Mouse (Mus musculus): ENCODE measurements around the gene Sult6b2. TPM values are rescaled to one million over a fixed set of nuclear protein-coding genes. Genes with fewer than 3 reads are reported as not detected.

The Sult6b2 gene
- polyA plus RNA-seq, 1 experiment from 2014 or later, result not detected

DNA sequence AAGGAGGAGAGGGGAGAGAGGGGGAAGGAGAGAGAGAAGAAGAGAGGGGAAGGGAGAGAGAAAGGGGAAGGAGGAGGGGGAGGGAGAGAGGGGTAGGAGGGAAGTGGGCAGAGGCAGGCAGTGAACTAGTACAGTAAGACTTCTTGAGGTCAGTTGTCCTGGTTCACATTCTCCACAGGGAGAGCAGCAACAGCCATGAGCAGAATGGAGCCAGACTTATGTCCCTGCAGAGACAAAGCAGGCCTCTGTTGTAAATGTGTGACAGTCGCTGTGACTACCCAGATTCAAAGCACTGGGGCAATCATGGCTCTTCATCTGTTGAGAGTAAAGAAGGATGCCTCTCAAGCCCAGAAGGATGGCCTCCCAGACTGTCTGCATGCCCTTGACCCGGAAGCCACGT, 27.4 kb upstream of the Sult6b2 start:
- ATAC-seq, result peak; percentile 8; the same call in 1 of the 2 replicates
- WGBS (ENCODE audit: insufficient replicate concordance), result 18% methylated on average over 3 of the region's 3 CpGs

GRCm38 (mm10) chr6:142831243-142831642, 26.9 kb upstream of the Sult6b2 start:
- H3K27ac ChIP-seq, result no peak overlapping the region
- 2% methylated on average over 8 of the region's 8 CpGs for WGBS (ENCODE audit: insufficient replicate concordance)
- H3K9ac ChIP-seq, result no peak overlapping the region
- peaks cover 18% of the 10 kb centered on the region; the same call in 1 of the 2 replicates for H3K27me3 ChIP-seq (replicated peaks)
- H3K36me3 ChIP-seq, result no peaks in the 10 kb centered on the region
- peaks cover 16% of the 10 kb centered on the region for H3K4me1 ChIP-seq
- H3K9me3 ChIP-seq (replicated peaks), result no peaks in the 10 kb centered on the region
- H3K4me3 ChIP-seq, result no peak overlapping the region
- peak; percentile 86 for ATAC-seq
- peak overlapping the region; percentile 33 for H3K4me2 ChIP-seq

More for the DNA sequence above, 27.4 kb upstream of the Sult6b2 start:
- Histone ChIP-seq H3K36me3 (no peaks in the 10 kb centered on the region), H3K9me3 (replicated peaks) (no peaks in the 10 kb centered on the region), H3K4me3 (no peak overlapping the region), H3K27me3 (replicated peaks) (peaks cover 18% of the 10 kb centered on the region; the same call in 1 of the 2 replicates), H3K4me1 (peaks cover 16% of the 10 kb centered on the region), H3K27ac (no peak overlapping the region), H3K9ac (no peak overlapping the region), H3K4me2 (peak overlapping the region; percentile 33)

DNA sequence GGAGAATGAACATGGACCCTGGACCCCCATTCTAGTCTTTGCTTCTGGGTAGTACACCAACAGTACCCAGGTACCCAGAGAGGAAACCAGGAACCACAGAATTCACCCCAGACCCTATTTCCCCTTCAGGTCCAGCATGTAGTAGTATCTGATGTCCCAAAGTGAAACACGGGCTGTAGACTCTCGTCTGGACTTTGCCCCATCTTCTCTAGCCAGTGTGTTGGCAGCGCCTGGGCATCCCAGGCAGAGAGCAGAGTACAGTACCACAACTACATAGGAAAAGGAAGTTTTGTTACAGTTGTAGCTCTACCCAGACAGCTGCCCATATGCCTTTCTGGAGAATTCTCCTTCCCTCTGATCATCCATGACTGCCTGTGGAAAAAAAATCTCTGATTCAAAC, 25.9 kb upstream of the Sult6b2 start:
- Histone ChIP-seq H3K4me2 (no peak overlapping the region), H3K4me1 (peaks cover 16% of the 10 kb centered on the region), H3K4me3 (no peak overlapping the region), H3K9ac (no peak overlapping the region), H3K9me3 (replicated peaks) (no peaks in the 10 kb centered on the region), H3K36me3 (no peaks in the 10 kb centered on the region), H3K27me3 (replicated peaks) (peaks cover 18% of the 10 kb centered on the region; the same call in 1 of the 2 replicates), H3K27ac (no peak overlapping the region)
- no peak for ATAC-seq
- WGBS (ENCODE audit: insufficient replicate concordance), result 62% methylated on average over 3 of the region's 3 CpGs

DNA sequence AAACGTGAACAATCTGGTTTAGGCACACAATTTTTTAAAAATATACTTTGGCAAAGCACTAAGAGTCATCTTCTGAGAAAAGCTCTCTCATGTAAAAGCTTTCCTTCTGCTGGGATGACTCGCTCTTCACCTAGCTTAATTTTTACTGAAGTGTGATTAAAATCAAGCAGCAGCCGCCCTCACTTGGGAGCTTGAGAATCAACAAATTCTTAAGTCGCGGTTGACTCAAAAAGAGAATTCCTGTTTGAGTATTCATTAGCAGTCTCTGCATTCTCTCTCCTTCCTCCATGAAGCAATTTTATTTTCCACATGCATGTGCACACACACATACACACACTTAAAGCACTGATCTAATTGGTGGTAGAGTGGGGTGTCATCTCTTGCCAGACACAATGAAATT, 21.1 kb upstream of the Sult6b2 start:
- 79% methylated on average over 5 of the region's 5 CpGs for WGBS (ENCODE audit: insufficient replicate concordance)
- Histone ChIP-seq H3K36me3 (no peaks in the 10 kb centered on the region), H3K27ac (no peak overlapping the region), H3K4me2 (no peak overlapping the region), H3K4me1 (no peaks in the 10 kb centered on the region), H3K27me3 (replicated peaks) (peaks cover 12% of the 10 kb centered on the region; the same call in 1 of the 2 replicates), H3K9me3 (replicated peaks) (no peaks in the 10 kb centered on the region), H3K4me3 (no peak overlapping the region), H3K9ac (no peak overlapping the region)
- ATAC-seq, result no peak

DNA sequence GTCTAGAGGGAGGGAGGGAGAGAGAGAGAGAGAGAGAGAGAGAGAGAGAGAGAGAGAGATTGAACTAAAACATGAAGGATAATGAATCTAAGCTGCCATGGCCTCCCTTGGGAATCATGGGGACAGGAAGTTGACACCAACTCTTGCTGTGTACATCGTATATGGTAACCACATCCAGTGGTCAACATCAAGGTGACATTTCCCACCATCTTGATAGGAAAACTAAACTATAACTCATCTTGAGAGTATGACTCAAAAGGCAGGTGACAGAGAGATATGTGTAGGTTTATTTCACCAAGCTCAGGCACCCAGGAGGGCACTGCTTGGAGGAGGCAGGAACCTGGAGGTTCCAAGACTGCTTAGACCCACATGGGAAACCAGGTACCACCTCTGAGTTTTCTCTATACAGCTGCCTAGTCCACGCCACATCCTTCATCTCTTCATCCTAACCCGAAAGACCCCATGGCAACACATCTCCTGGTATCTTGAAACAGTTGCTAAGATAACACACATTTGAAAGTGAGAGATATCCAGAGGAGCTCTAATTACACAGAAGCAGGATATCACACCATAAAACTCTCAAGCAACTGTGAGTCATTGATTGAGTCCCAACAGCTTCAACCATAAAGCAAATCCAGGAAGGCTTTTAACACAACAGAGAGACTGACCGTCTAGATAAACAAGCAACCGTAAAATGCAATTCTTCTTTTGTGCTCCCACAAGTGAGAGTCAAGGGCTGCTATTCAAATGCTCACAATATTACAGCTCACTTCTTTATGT, 18.9 kb upstream of the Sult6b2 start:
- ATAC-seq, result no peak
- Histone ChIP-seq H3K4me1 (no peaks in the 10 kb centered on the region), H3K9me3 (replicated peaks) (no peaks in the 10 kb centered on the region), H3K27me3 (replicated peaks) (no peaks in the 10 kb centered on the region), H3K9ac (no peak overlapping the region), H3K36me3 (no peaks in the 10 kb centered on the region), H3K4me3 (no peak overlapping the region), H3K4me2 (no peak overlapping the region), H3K27ac (no peak overlapping the region)
- WGBS (ENCODE audit: insufficient replicate concordance), result 51% methylated on average over 5 of the region's 5 CpGs

- no peak overlapping the region for H3K4me2 ChIP-seq
- H3K36me3 ChIP-seq, result no peaks in the 10 kb centered on the region
- no peak overlapping the region for H3K4me3 ChIP-seq
- H3K4me1 ChIP-seq, result no peaks in the 10 kb centered on the region
- no peaks in the 10 kb centered on the region for H3K9me3 ChIP-seq (replicated peaks)
- 81% methylated on average over 10 of the region's 10 CpGs for WGBS (ENCODE audit: insufficient replicate concordance)
- no peak for ATAC-seq
- no peak overlapping the region for H3K9ac ChIP-seq
- H3K27me3 ChIP-seq (replicated peaks), result peaks cover 9% of the 10 kb centered on the region
- H3K27ac ChIP-seq, result no peak overlapping the region
Measured at GRCm38 (mm10) chr6:142818306-142818705, 14.0 kb upstream of the Sult6b2 start.

DNA sequence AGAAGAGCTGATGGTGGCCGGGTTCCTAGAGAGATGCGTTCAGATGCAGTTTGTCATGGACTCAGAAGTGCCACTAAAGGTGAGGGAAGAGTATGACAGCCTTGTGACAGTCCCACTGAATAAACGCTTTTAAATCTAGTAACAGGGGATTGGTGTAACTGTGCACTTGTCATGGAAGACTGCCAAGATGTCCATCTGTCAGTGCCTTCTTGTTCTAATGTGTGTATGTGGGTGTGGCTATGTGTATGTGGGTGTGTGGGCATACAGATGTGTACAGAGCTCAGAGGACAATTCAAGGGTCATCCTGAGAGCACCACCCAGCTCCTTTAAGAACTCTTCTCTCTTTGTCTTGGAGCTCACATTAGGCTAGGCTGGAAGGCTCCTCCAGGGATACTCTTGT, 11.2 kb upstream of the Sult6b2 start:
- WGBS (ENCODE audit: insufficient replicate concordance), result 76% methylated on average over 3 of the region's 3 CpGs
- Histone ChIP-seq H3K4me2 (no peak overlapping the region), H3K36me3 (no peaks in the 10 kb centered on the region), H3K4me3 (no peak overlapping the region), H3K27me3 (replicated peaks) (peaks cover 21% of the 10 kb centered on the region), H3K9ac (no peak overlapping the region), H3K27ac (no peak overlapping the region), H3K4me1 (no peaks in the 10 kb centered on the region; the same call in 1 of the 2 replicates), H3K9me3 (replicated peaks) (no peaks in the 10 kb centered on the region)
- ATAC-seq, result no peak

DNA sequence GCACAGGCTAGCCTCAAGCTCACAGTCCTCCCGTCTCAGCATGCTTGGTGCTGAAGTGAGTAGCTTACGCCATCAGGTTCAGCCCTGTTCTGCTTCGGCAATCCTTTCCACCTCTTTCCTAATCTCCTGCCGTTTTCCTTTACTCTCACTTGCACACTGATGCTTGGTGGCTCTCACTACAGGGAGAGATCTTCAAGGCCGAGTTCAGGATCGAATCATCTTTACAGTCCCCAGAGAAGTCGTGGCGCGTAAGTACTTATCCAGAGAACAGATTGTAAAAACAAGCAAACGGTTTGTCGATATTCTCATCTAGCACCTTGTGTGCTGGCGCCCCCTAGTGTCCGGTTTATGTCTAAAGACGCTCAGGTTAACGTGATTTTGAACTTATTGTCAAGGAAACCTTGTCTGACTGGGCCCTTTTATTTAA, 10.2 kb upstream of the Sult6b2 start:
- H3K4me3 ChIP-seq, result peak overlapping the region; percentile 16; the same call in 1 of the 2 replicates
- peaks cover 10% of the 10 kb centered on the region for H3K4me1 ChIP-seq
- 8% methylated on average over 15 of the region's 15 CpGs for WGBS (ENCODE audit: insufficient replicate concordance)
- no peak overlapping the region for H3K27ac ChIP-seq
- H3K9ac ChIP-seq, result no peak overlapping the region
- peak overlapping the region; percentile 49 for H3K4me2 ChIP-seq
- ATAC-seq, result no peak
- H3K27me3 ChIP-seq (replicated peaks), result peaks cover 21% of the 10 kb centered on the region
- no peaks in the 10 kb centered on the region for H3K9me3 ChIP-seq (replicated peaks)
- H3K36me3 ChIP-seq, result no peaks in the 10 kb centered on the region

- H3K9me3 ChIP-seq (replicated peaks), result no peaks in the 10 kb centered on the region
- peaks cover 13% of the 10 kb centered on the region for H3K4me1 ChIP-seq
- H3K36me3 ChIP-seq, result no peaks in the 10 kb centered on the region
- peak overlapping the region; percentile 49 for H3K4me2 ChIP-seq
- peaks cover 21% of the 10 kb centered on the region for H3K27me3 ChIP-seq (replicated peaks)
- H3K9ac ChIP-seq, result no peak overlapping the region
- H3K4me3 ChIP-seq, result no peak overlapping the region
- 59% methylated on average over 10 of the region's 10 CpGs for WGBS (ENCODE audit: insufficient replicate concordance)
- ATAC-seq, result no peak
- H3K27ac ChIP-seq, result no peak overlapping the region
Measured at GRCm38 (mm10) chr6:142814011-142814410, 9.7 kb upstream of the Sult6b2 start.

DNA sequence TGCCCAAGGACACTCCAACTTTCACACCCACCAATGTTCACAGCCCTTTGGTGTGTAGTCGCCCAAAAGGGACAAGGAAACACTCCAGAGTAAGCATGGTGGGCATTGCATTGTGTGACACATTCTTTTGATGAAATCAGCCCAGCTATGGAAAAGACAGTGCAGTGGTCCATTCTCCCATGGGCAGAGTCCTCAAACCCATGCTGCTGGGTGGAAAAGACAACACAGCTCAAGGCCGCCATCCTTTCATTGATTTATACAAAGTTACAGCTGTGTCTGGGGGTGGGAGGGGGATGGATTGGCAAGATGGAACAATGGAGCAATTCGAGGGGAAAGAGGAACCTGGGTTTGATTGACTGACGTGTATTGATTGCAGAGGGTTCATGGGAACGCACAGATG, 8.7 kb upstream of the Sult6b2 start:
- 49% methylated on average over 5 of the region's 5 CpGs for WGBS (ENCODE audit: insufficient replicate concordance)
- Histone ChIP-seq H3K27ac (no peak overlapping the region), H3K9ac (no peak overlapping the region), H3K4me3 (no peak overlapping the region), H3K4me2 (no peak overlapping the region), H3K27me3 (replicated peaks) (peaks cover 21% of the 10 kb centered on the region), H3K9me3 (replicated peaks) (no peaks in the 10 kb centered on the region), H3K4me1 (peaks cover 13% of the 10 kb centered on the region), H3K36me3 (no peaks in the 10 kb centered on the region)
- ATAC-seq, result no peak

- peaks cover 21% of the 10 kb centered on the region for H3K27me3 ChIP-seq (replicated peaks)
- 25% methylated on average over 6 of the region's 6 CpGs for WGBS (ENCODE audit: insufficient replicate concordance)
- H3K4me2 ChIP-seq, result no peak overlapping the region
- peaks cover 24% of the 10 kb centered on the region for H3K4me1 ChIP-seq
- ATAC-seq, result no peak
- H3K9ac ChIP-seq, result no peak overlapping the region
- H3K4me3 ChIP-seq, result no peak overlapping the region
- no peaks in the 10 kb centered on the region for H3K36me3 ChIP-seq
- H3K9me3 ChIP-seq (replicated peaks), result no peaks in the 10 kb centered on the region
- H3K27ac ChIP-seq, result no peak overlapping the region
Measured at GRCm38 (mm10) chr6:142810239-142810638, 5.9 kb upstream of the Sult6b2 start.

- Histone ChIP-seq H3K4me3 (no peak overlapping the region), H3K9me3 (replicated peaks) (no peaks in the 10 kb centered on the region), H3K36me3 (no peaks in the 10 kb centered on the region), H3K9ac (peak overlapping the region; percentile 10; the same call in 1 of the 2 replicates), H3K27ac (no peak overlapping the region), H3K27me3 (replicated peaks) (peaks cover 21% of the 10 kb centered on the region), H3K4me2 (peak overlapping the region; percentile 22; the same call in 1 of the 2 replicates), H3K4me1 (peaks cover 24% of the 10 kb centered on the region)
- WGBS (ENCODE audit: insufficient replicate concordance), result 21% methylated on average over 6 of the region's 6 CpGs
- peak; percentile 68 for ATAC-seq
Measured at GRCm38 (mm10) chr6:142809373-142810098, 5.2 kb upstream of the Sult6b2 start.
